Mouse (Mus musculus) heart, embryonic 12.5 days (tissue): ENCODE results near the gene Nuf2. TPM values are rescaled to one million over a fixed set of nuclear protein-coding genes. Genes with fewer than 3 reads are reported as not detected.

Experiments
- ATAC-seq: fragments of 200-750 bp; cut with Nextera tagmentation; 2 replicates; pipeline ENCODE4 v1.8.0; 2017; ENCODE audit warnings: moderate TSS enrichment, moderate library complexity; ENCODE audit not compliant: insufficient number of reproducible peaks, low FRiP score
- H3K27ac ChIP-seq: fragments of 300-500 bp; sonication (generic); 2 replicates; pipeline ENCODE4 v1.5.1; 2016; ENCODE audit warnings: mild to moderate bottlenecking, moderate library complexity; ENCODE audit not compliant: poor library complexity, severe bottlenecking
- H3K27me3 ChIP-seq: fragments of 300-500 bp; sonication (generic); replicated peaks from 2 replicates; pipeline ENCODE4 v1.6.1; 2016; ENCODE audit warnings: mild to moderate bottlenecking, moderate library complexity
- H3K36me3 ChIP-seq: fragments of 300-500 bp; sonication (generic); 2 replicates; pipeline ENCODE4 v1.6.1; 2016; ENCODE audit warnings: mild to moderate bottlenecking, moderate library complexity
- H3K4me1 ChIP-seq: fragments of 300-500 bp; sonication (generic); replicated peaks from 2 replicates; pipeline ENCODE4 v1.6.1; 2016; ENCODE audit warnings: mild to moderate bottlenecking
- H3K4me2 ChIP-seq: fragments of 300-500 bp; sonication (generic); 2 replicates; pipeline ENCODE4 v1.6.1; 2016; ENCODE audit warnings: mild to moderate bottlenecking, moderate library complexity
- H3K4me3 ChIP-seq: fragments of 300-500 bp; sonication (generic); 2 replicates; pipeline ENCODE4 v1.5.1; 2016; ENCODE audit warnings: mild to moderate bottlenecking
- H3K9ac ChIP-seq: fragments of 300-500 bp; sonication (generic); 2 replicates; pipeline ENCODE4 v1.6.1; 2016; ENCODE audit warnings: mild to moderate bottlenecking, moderate library complexity
- H3K9me3 ChIP-seq: fragments of 300-500 bp; sonication (generic); replicated peaks from 2 replicates; pipeline ENCODE4 v1.6.1; 2016; ENCODE audit warnings: mild to moderate bottlenecking, moderate library complexity
- WGBS: fragments of 180-500 bp; shearing (Covaris S2); methylation state at CpG from one replicate; pipeline ENCODE4 v1.1.7; 2016; 5-methylcytosine and 5-hydroxymethylcytosine counted together
- polyA plus RNA-seq: library from polyadenylated mRNA; unstranded; fragments of >200 nt; fragmentation: Nextera tagmentation; extraction: Ambion mirVana; gene quantifications from 2 replicates; pipeline ENCODE4 v1.2.1, GENCODE M21; 2016

Gene Nuf2
- 45.6 and 48.2 TPM in 2 replicates for polyA plus RNA-seq

DNA sequence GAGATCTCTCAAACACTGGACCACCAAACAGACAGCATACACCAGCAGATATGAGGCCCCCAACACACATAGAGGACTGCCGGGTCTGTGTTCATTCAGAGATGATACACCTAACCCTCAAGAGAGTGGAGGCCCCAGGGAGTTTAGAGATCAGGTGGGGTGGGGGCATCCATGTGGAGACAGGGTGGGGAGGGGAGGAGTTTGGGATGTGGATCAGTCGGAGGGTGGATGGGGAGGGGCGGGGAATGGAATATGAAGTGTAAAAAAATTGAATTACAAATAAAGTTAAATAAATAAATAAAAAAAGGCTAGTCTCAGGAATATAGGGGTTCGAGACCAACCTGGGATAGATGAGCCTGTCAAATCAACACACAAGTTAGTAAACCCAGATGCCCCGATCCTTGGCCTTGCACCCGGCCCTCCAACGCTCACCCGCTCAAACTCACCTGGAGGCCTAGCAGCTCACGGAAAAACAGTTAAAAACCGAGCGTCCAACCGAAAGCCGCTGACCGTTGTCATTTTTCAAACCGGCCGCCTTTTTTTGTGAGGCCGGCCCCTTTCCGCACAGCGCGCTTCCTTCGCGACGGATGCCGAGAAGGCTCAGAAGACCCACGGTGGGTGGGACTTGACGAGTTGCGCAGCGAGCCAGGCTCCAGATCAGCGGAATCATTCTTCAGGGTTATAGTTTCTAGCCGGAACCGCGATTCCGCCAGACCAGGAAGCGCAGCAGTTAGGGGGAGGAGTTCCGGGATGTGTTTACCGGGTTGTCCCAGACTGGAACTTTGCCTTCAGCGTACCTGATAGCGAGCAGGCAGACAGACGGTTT lies at the start of gene Nuf2:
Gene Nuf2 (minus strand): TSS at position 589 of the 826 bp plus-strand sequence.
- peak; percentile 98 for ATAC-seq
- Histone ChIP-seq H3K27me3 (no peaks in the 10 kb centered on the region), H3K4me1 (peaks cover 10% of the 10 kb centered on the region), H3K27ac (peak within 1 kb of the TSS; percentile 85), H3K4me3 (peak within 1 kb of the TSS; percentile 89), H3K9ac (peak within 1 kb of the TSS; percentile 79), H3K9me3 (no peaks in the 10 kb centered on the region), H3K4me2 (peak within 1 kb of the TSS; percentile 76), H3K36me3 (peaks cover 19% of the 10 kb centered on the region)
- under 1% methylated on average over 39 of the region's 39 CpGs for WGBS

DNA sequence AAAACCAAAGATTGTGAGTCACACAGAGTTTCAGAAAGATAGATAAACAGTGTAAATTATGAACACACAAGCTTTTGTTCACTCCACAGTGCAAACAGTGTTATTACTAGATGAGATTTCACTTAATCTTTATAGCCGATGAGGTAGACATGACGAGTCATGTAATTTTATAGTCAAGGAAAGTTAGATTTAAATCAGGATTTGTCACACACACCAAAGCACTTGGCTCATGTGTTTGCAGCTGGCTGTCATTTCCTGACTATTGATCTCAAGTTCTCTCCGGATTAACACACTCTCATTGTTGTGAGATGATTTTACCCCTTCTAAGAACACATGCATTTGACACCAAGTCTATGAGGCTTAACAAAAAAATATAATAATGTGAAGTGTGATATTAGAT lies 48.3 kb upstream of the Nuf2 start:
- ATAC-seq, result no peak
- H3K9ac ChIP-seq, result no peak overlapping the region
- no peak overlapping the region for H3K27ac ChIP-seq
- H3K4me2 ChIP-seq, result no peak overlapping the region
- no peak overlapping the region for H3K4me3 ChIP-seq
- no peaks in the 10 kb centered on the region for H3K4me1 ChIP-seq
- no peaks in the 10 kb centered on the region for H3K36me3 ChIP-seq
- H3K9me3 ChIP-seq, result no peaks in the 10 kb centered on the region
- no peaks in the 10 kb centered on the region for H3K27me3 ChIP-seq
- WGBS, result 66% methylated on average over 3 of the region's 3 CpGs

- Histone ChIP-seq H3K4me1 (no peaks in the 10 kb centered on the region), H3K9ac (no peak overlapping the region), H3K4me3 (no peak overlapping the region), H3K27ac (no peak overlapping the region), H3K4me2 (no peak overlapping the region), H3K9me3 (no peaks in the 10 kb centered on the region), H3K27me3 (no peaks in the 10 kb centered on the region), H3K36me3 (no peaks in the 10 kb centered on the region)
- no peak for ATAC-seq
These were observed 42.9 kb upstream of the Nuf2 start for GRCm38 (mm10) chr1:169574136-169574535.

DNA sequence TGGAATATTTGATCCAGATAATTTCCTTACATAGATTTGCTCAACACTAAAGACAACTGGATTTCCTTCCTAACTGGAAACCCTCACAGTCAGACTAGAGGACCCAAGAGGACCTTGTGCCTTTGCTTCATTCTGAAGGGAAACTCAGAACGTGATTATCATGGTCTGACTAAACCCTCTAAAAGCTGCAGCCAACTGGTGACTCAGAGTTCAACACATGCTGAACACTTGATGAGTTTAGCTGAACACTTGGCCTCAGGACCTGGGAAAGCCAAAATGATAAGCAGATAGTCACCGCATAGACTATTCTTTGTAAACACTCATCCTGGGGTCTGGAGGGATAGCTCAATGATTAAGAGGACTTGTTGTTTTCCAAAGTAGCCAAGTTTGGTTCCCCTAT lies 24.4 kb upstream of the Nuf2 start:
- H3K4me3 ChIP-seq, result no peak overlapping the region
- no peak for ATAC-seq
- H3K9me3 ChIP-seq, result no peaks in the 10 kb centered on the region
- H3K36me3 ChIP-seq, result no peaks in the 10 kb centered on the region
- H3K9ac ChIP-seq, result no peak overlapping the region
- WGBS, result 48% methylated on average over 2 of the region's 2 CpGs
- H3K4me1 ChIP-seq, result no peaks in the 10 kb centered on the region
- no peak overlapping the region for H3K27ac ChIP-seq
- no peak overlapping the region for H3K4me2 ChIP-seq
- H3K27me3 ChIP-seq, result no peaks in the 10 kb centered on the region

DNA sequence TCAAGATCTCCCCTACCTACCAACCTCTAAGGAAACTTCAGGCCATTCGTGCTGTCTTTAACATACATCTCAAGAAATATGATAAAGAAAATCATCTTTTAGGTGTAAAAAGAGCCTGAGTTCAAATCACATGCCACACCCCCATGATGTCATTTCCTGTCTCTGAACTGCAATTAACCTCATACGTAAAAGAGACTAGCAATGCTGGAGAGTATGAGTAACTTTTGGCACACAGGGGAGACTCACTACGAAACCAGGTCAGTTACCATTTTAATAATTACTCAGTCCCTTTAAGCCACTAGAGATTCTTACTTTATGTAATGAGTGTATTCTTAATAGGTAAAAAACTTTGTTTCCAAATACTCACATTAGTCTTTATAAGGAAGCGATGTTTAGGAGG lies 23.8 kb upstream of the Nuf2 start:
- no peak overlapping the region for H3K9ac ChIP-seq
- 81% methylated on average over 4 of the region's 4 CpGs for WGBS
- no peaks in the 10 kb centered on the region for H3K36me3 ChIP-seq
- no peaks in the 10 kb centered on the region for H3K4me1 ChIP-seq
- H3K4me3 ChIP-seq, result no peak overlapping the region
- no peaks in the 10 kb centered on the region for H3K9me3 ChIP-seq
- no peak overlapping the region for H3K27ac ChIP-seq
- H3K27me3 ChIP-seq, result no peaks in the 10 kb centered on the region
- no peak overlapping the region for H3K4me2 ChIP-seq
- no peak for ATAC-seq

DNA sequence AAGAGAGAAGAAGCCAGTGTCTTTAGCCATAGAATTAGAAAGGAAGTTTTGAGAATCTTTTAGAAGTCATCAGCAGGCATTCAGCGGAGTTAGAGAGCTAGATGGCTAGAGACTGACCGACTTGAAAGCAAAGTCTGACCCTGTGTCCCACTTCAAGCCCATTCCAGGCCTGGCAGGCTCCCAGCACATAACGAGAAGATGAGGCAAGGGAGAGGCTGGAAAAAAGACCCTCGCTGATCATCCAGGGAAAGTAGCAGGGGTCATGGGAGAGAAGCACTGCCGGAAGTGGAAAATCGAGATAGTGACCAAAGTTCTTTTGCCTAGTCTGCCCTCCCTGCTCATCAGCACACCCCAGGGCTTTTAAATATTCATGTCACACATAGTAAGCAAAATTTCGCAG lies 22.2 kb upstream of the Nuf2 start:
- no peaks in the 10 kb centered on the region for H3K9me3 ChIP-seq
- H3K27me3 ChIP-seq, result no peaks in the 10 kb centered on the region
- ATAC-seq, result no peak
- H3K4me1 ChIP-seq, result no peaks in the 10 kb centered on the region
- H3K27ac ChIP-seq, result no peak overlapping the region
- no peaks in the 10 kb centered on the region for H3K36me3 ChIP-seq
- no peak overlapping the region for H3K9ac ChIP-seq
- WGBS, result 65% methylated on average over 7 of the region's 7 CpGs
- no peak overlapping the region for H3K4me2 ChIP-seq
- no peak overlapping the region for H3K4me3 ChIP-seq

- Histone ChIP-seq H3K27ac (no peak overlapping the region), H3K4me1 (no peaks in the 10 kb centered on the region), H3K4me3 (no peak overlapping the region), H3K9ac (no peak overlapping the region), H3K36me3 (no peaks in the 10 kb centered on the region), H3K4me2 (no peak overlapping the region), H3K9me3 (0 out of 2 replicates have a peak, but pooled peaks cover 4% of the 10 kb centered on the region), H3K27me3 (no peaks in the 10 kb centered on the region)
- ATAC-seq, result no peak
- 74% methylated on average over 6 of the region's 6 CpGs for WGBS
These were observed 9.2 kb upstream of the Nuf2 start for GRCm38 (mm10) chr1:169540415-169540814.

- H3K4me2 ChIP-seq, result peak overlapping the region; percentile 76
- H3K4me3 ChIP-seq, result peak overlapping the region; percentile 89
- peaks cover 10% of the 10 kb centered on the region for H3K4me1 ChIP-seq
- peak; percentile 46 for ATAC-seq
- peak overlapping the region; percentile 85 for H3K27ac ChIP-seq
- no peaks in the 10 kb centered on the region for H3K27me3 ChIP-seq
- peaks cover 15% of the 10 kb centered on the region for H3K36me3 ChIP-seq
- H3K9me3 ChIP-seq, result no peaks in the 10 kb centered on the region
- H3K9ac ChIP-seq, result peak overlapping the region; percentile 60; the same call in 1 of the 2 replicates
- WGBS, result 13% methylated on average over 11 of the region's 11 CpGs
These were observed 655 bp upstream of the Nuf2 start for GRCm38 (mm10) chr1:169531702-169532535.

DNA sequence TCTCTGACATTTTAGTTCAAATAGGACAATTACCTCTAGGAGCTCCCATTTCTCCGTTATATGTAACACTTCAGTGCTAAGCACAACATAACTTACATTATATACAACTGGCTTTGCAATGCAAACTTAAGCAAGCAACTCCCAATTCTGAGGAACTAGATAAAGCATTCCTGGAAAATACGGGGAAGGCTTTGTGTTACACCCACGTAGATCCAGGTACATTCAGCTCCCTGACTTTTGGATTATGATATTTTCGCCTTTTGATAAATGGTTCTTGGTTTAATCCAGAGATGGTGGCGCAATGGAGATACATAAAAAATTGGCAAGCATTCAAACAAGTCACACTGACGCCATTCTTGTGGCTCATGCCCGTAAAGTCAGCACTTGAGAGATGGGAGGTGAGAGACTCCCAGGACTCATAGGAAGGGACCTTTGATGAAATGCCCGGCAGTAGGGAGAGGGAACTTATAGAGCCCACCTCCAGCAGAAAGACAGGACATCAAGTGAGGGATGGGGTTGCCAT lies 1.2 kb downstream of the Nuf2 start:
- no peak overlapping the region for H3K27ac ChIP-seq
- H3K9me3 ChIP-seq, result no peaks in the 10 kb centered on the region
- ATAC-seq, result no peak
- H3K9ac ChIP-seq, result peak overlapping the region; percentile 79
- 82% methylated on average over 8 of the region's 8 CpGs for WGBS
- H3K27me3 ChIP-seq, result no peaks in the 10 kb centered on the region
- H3K4me2 ChIP-seq, result peak overlapping the region; percentile 76
- peak overlapping the region; percentile 89 for H3K4me3 ChIP-seq
- H3K36me3 ChIP-seq, result peaks cover 21% of the 10 kb centered on the region
- peaks cover 10% of the 10 kb centered on the region for H3K4me1 ChIP-seq

DNA sequence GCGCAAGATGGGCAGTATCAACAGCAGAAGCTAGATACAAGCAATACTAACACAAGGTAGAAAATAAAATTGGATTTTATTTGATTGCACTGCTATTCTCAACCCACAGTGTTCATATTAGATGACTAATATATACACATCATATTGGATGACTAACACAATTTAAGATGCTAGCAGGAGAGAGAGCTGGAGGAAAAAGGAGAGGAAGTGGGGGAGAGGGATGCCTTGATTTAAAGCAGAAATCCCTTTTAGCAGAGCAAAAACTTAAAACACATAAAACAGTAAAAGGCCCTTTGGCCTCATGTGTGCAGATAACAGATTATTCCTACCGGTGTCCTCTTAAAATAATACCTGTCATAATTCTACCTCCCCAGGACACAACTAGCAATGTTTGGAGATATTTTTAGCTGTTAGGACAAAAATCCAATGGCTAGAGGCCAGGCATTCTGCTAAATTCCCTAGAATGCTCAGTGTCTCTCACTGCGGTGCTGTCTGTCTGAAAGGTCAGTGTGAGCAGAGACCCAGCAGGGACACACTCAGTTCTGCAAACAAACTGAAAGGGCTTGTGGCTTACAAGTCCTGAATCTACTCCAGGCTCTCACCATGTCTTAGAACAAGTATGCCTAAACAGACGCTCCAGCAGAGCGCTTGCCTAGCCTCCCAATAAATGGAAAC lies 5.1 kb downstream of the Nuf2 start:
- WGBS, result 89% methylated on average over 5 of the region's 5 CpGs
- ATAC-seq, result no peak

DNA sequence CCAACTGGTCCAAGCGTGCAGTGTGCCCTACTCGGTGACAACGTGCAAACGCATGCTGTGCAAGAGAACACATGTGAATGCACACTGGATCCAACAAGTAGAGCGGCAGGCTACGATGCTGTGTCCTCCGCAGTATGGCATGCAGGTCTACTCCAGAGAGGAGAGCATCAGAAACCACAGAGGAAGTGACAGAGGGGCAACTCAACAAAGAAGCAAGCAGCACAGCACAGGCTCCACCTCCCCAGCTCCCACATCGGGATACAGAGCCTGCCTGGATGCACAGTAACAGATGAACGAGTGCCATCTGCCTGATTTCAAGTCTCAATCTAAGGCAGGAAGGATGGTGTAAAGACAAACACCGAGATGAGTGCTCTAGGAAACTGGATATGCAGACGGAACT lies 11.9 kb downstream of the Nuf2 start:
- H3K9me3 ChIP-seq, result no peaks in the 10 kb centered on the region
- no peaks in the 10 kb centered on the region for H3K4me1 ChIP-seq
- no peaks in the 10 kb centered on the region for H3K27me3 ChIP-seq
- ATAC-seq, result no peak
- H3K9ac ChIP-seq, result no peak overlapping the region
- no peak overlapping the region for H3K4me2 ChIP-seq
- H3K36me3 ChIP-seq, result peaks cover 60% of the 10 kb centered on the region
- 90% methylated on average over 11 of the region's 11 CpGs for WGBS
- no peak overlapping the region for H3K4me3 ChIP-seq
- H3K27ac ChIP-seq, result no peak overlapping the region

More for the DNA sequence above, 5.1 kb downstream of the Nuf2 start:
- Histone ChIP-seq H3K4me1 (peaks cover 10% of the 10 kb centered on the region), H3K36me3 (peaks cover 52% of the 10 kb centered on the region), H3K4me2 (no peak overlapping the region), H3K9me3 (no peaks in the 10 kb centered on the region), H3K27ac (no peak overlapping the region), H3K9ac (no peak overlapping the region), H3K4me3 (no peak overlapping the region), H3K27me3 (no peaks in the 10 kb centered on the region)
